Mouse (Mus musculus) c-Kit-positive CD71-positive TER-119-positive erythroid progenitor cells, embryonic 14.5 days (primary cell): ENCODE data around the gene Nr0b2.
"Not testable (repeated sequence)": the region's sequence is repeated elsewhere in the genome, so short reads cannot be mapped to it uniquely, and the experiment has no call there.

Experiments
- DNase-seq: peaks from one replicate; pipeline ENCODE4 v3.0.0-alpha.2; 2013; ENCODE audit warnings: low spot score

The Nr0b2 gene

GRCm38 (mm10) chr4:133552768-133553447 is at the start of gene Nr0b2:
Gene Nr0b2, plus strand, starts transcription at chr4:133553376.
- no peak for DNase-seq

GRCm38 (mm10) chr4:133504300-133504699 is 48.9 kb upstream of the Nr0b2 start:
- no peak for DNase-seq

GRCm38 (mm10) chr4:133504755-133505485 is 48.3 kb upstream of the Nr0b2 start:
- DNase-seq, result no peak

GRCm38 (mm10) chr4:133506573-133506972 is 46.6 kb upstream of the Nr0b2 start:
- DNase-seq, result no peak

- DNase-seq, result no peak
Observed at GRCm38 (mm10) chr4:133508990-133509389, 44.2 kb upstream of the Nr0b2 start.

GRCm38 (mm10) chr4:133511050-133511449 is 42.1 kb upstream of the Nr0b2 start:
- no peak for DNase-seq

GRCm38 (mm10) chr4:133512511-133512910 is 40.7 kb upstream of the Nr0b2 start:
- DNase-seq, result not testable (repeated sequence)

GRCm38 (mm10) chr4:133512972-133513371 is 40.2 kb upstream of the Nr0b2 start:
- DNase-seq, result peak; percentile 60

- no peak for DNase-seq
Observed at GRCm38 (mm10) chr4:133518601-133519368, 34.4 kb upstream of the Nr0b2 start, which contains the start of gene Kdf1. Gene Kdf1, plus strand, starts transcription at chr4:133518963.

- DNase-seq, result no peak
Observed at GRCm38 (mm10) chr4:133519369-133519665, 33.9 kb upstream of the Nr0b2 start.

GRCm38 (mm10) chr4:133521502-133521901 is 31.7 kb upstream of the Nr0b2 start:
- no peak for DNase-seq

GRCm38 (mm10) chr4:133527788-133528187 is 25.4 kb upstream of the Nr0b2 start:
- no peak for DNase-seq

- no peak for DNase-seq
Observed at GRCm38 (mm10) chr4:133532777-133533176, 20.4 kb upstream of the Nr0b2 start.

- DNase-seq, result no peak
Observed at GRCm38 (mm10) chr4:133536081-133536480, 17.1 kb upstream of the Nr0b2 start.

- DNase-seq, result no peak
Observed at GRCm38 (mm10) chr4:133536652-133537051, 16.5 kb upstream of the Nr0b2 start.

- peak; percentile 96 for DNase-seq
Observed at GRCm38 (mm10) chr4:133545272-133546231, 7.6 kb upstream of the Nr0b2 start, which contains the start of gene Nudc. Gene Nudc, minus strand, starts transcription at chr4:133545996.

- no peak for DNase-seq
Observed at GRCm38 (mm10) chr4:133552029-133552428, 1.1 kb upstream of the Nr0b2 start.

- DNase-seq, result no peak
Observed at GRCm38 (mm10) chr4:133553448-133554330, 513 bp downstream of the Nr0b2 start.

- DNase-seq, result no peak
Observed at GRCm38 (mm10) chr4:133557041-133557717, 4.0 kb downstream of the Nr0b2 start.

GRCm38 (mm10) chr4:133559846-133560245 is 6.7 kb downstream of the Nr0b2 start:
- no peak for DNase-seq
